In the genomic region with DNA sequence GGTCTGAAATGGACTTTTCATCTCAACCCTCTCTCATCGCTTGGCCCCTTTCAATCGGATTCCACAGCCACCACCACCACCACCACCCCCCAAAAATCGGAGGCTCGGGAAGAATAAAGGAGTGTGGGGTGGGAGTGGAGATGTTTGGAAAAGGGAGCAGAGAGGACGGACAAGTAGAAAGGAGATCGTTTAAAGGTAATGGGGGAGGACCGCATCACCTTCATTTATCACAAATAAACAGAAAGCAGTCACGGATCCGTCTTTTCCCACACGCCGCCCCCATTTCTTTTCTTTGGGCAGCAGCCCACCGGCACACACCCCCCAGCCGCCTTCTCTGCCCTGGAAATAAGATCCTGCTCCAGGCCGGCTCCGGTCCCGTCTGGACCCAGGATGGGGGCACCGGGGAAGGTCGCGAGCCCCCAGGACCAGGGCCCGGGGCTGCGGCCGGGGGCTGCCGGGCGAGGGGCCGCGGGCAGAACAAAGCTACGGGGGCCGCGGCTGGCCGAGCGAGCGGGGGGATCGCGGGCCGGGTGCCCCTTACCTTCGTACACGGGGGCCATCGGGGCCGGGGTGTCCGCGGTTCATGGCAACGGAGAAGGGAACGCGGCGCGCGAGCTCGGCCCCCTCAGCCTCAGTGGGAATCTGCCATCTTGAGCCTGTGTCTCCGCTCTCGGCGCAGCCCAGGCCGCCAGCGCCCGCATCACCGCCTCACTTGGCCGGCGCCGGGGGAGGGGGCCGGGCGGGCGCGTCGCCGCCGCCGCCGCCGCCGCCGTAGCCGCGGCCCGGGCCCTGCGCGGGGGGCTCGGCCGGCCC, we compare ENCODE assay signal across 8 mouse cellular contexts. TPM values are rescaled to one million over a fixed set of nuclear protein-coding genes. Genes with fewer than 3 reads are reported as not detected.
DNase-seq lines count a peak whose midpoint lies in the region; ATAC-seq and TF ChIP-seq lines count a peak whose summit lies in the region.

A gene (plus strand): TSS at position 147 of the 813 bp plus-strand sequence.

- H3K9ac ChIP-seq in heart, embryonic 15.5 days, result peak within 1 kb of the TSS; percentile 98
- H3K9ac ChIP-seq in lung, embryonic 14.5 days, result peak within 1 kb of the TSS; percentile 99

- DNase-seq in CD8-positive naive resting alpha-beta T cell, adult 2 months (ENCODE audit: low read depth in 2 of 2, low spot score in 2 of 2), result peak; percentile 19 to 34
- DNase-seq in brain, adult 2 months (ENCODE audit: low read depth, low spot score), result peak; percentile 61
- peak; percentile 64 to 76 for DNase-seq in kidney, postnatal 4 days
- peak; percentile 69 for DNase-seq in lung, embryonic 14.5 days
- DNase-seq in thymus, postnatal 14 days, result peak; percentile 57

- peaks cover 67% of the 10 kb centered on the region for H3K4me1 ChIP-seq in erythroblast, embryonic 14.5 days (ENCODE audit: control insufficient read depth)
- peaks cover 9% of the 10 kb centered on the region; the same call in 1 of the 2 replicates for H3K4me1 ChIP-seq in heart, embryonic 15.5 days (replicated peaks)
- 0 out of 2 replicates have a peak, but pooled peaks cover 6% of the 10 kb centered on the region for H3K4me1 ChIP-seq in lung, embryonic 14.5 days (ENCODE audit: insufficient read depth)
- H3K4me1 ChIP-seq in olfactory bulb, adult 2 months (ENCODE audit: control insufficient read depth, insufficient read depth, low read length), result peaks cover 2% of the 10 kb centered on the region; the same call in 1 of the 2 replicates

- peak within 1 kb of the TSS; percentile 92 for H3K27ac ChIP-seq in heart, embryonic 15.5 days
- H3K27ac ChIP-seq in lung, embryonic 14.5 days (ENCODE audit: low read depth), result peak within 1 kb of the TSS; percentile 95
- peak within 1 kb of the TSS; percentile 40 for H3K27ac ChIP-seq in olfactory bulb, adult 2 months (ENCODE audit: insufficient read depth, low read depth, low read length)

- H3K36me3 ChIP-seq in erythroblast, embryonic 14.5 days (ENCODE audit: control insufficient read depth), result peaks cover 52% of the 10 kb centered on the region
- H3K36me3 ChIP-seq in heart, embryonic 15.5 days, result no peaks in the 10 kb centered on the region
- no peaks in the 10 kb centered on the region for H3K36me3 ChIP-seq in lung, embryonic 14.5 days (ENCODE audit: insufficient read depth)

- peak; percentile 73 for ATAC-seq in heart, embryonic 15.5 days (replicated peaks; ENCODE audit: insufficient number of reproducible peaks, insufficient read depth, low FRiP score, low read depth)
- ATAC-seq in lung, embryonic 14.5 days (ENCODE audit: insufficient read depth), result peak; percentile 74

- no peak for TF ChIP-seq POLR2A in olfactory bulb, adult 2 months (IDR thresholded peaks at IDR 0.05; ENCODE audit: insufficient read depth, low read depth, low read length)

- under 1% methylated on average over 58 of the region's 77 CpGs for WGBS in heart, embryonic 15.5 days
- under 1% methylated on average over 59 of the region's 77 CpGs for WGBS in lung, embryonic 14.5 days
- WGBS in olfactory bulb, adult 2 months, result 10% methylated on average over 77 of the region's 77 CpGs

- peak within 1 kb of the TSS; percentile 75 for H3K4me2 ChIP-seq in heart, embryonic 15.5 days
- peak within 1 kb of the TSS; percentile 85 for H3K4me2 ChIP-seq in lung, embryonic 14.5 days

- no peaks in the 10 kb centered on the region for H3K9me3 ChIP-seq in erythroblast, embryonic 14.5 days (ENCODE audit: control insufficient read depth, low read length)
- no peaks in the 10 kb centered on the region for H3K9me3 ChIP-seq in heart, embryonic 15.5 days (replicated peaks)
- H3K9me3 ChIP-seq in lung, embryonic 14.5 days (ENCODE audit: low read depth, low read length), result no peaks in the 10 kb centered on the region

- peaks cover 31% of the 10 kb centered on the region for H3K27me3 ChIP-seq in erythroblast, embryonic 14.5 days (ENCODE audit: control insufficient read depth)
- no peaks in the 10 kb centered on the region for H3K27me3 ChIP-seq in heart, embryonic 15.5 days
- H3K27me3 ChIP-seq in lung, embryonic 14.5 days (ENCODE audit: insufficient read depth, low read length), result no peaks in the 10 kb centered on the region

- no peak for TF ChIP-seq CTCF in lung, embryonic 14.5 days (IDR thresholded peaks at IDR 0.05; ENCODE audit: low read depth)
- TF ChIP-seq CTCF in olfactory bulb, adult 2 months (IDR thresholded peaks at IDR 0.05; ENCODE audit: insufficient read depth, low read depth, low read length), result no peak

- H3K4me3 ChIP-seq in erythroblast, embryonic 14.5 days (replicated peaks), result peak within 1 kb of the TSS; percentile 89
- H3K4me3 ChIP-seq in heart, embryonic 15.5 days, result peak within 1 kb of the TSS; percentile 94
- peak within 1 kb of the TSS; percentile 99 for H3K4me3 ChIP-seq in lung, embryonic 14.5 days (ENCODE audit: low read depth, low read length)
- peak within 1 kb of the TSS; percentile 93 for H3K4me3 ChIP-seq in olfactory bulb, adult 2 months (ENCODE audit: insufficient read depth, low read depth, low read length)

RNA-seq across cellular contexts. Expression of the gene that starts here (rescaled TPM):
- polyA plus RNA-seq in erythroblast, embryonic 14.5 days (2012), result 0.18 and 0.19 TPM in 2 replicates
- polyA plus RNA-seq in heart, embryonic 15.5 days (2015; fragmentation: Nextera tagmentation; extraction: Ambion mirVana), result 1.5 and 2.9 TPM in 2 replicates
- 2.7 and 3.4 TPM in 2 replicates for polyA plus RNA-seq in lung, embryonic 14.5 days (2014; fragmentation: Nextera tagmentation; extraction: Ambion mirVana)
- polyA plus RNA-seq in olfactory bulb, adult 2 months (2012; ENCODE audit: insufficient read depth, insufficient read length, low replicate concordance, missing spikeins), result not detected in 2 replicates

Comparison
In these comparisons a context has a peak if more than half of its experiments do, and no peak if none do; other contexts are left out.
1. Peak in every context shown above with its lines: DNase-seq, ATAC-seq, H3K4me3 ChIP-seq and H3K27ac ChIP-seq.
2. H3K27ac ChIP-seq: peak in every context shown above with its lines; median percentile 95 in lung, embryonic 14.5 days; 92 in heart, embryonic 15.5 days; 40 in olfactory bulb, adult 2 months.